Mouse (Mus musculus) brain, adult 10 weeks (tissue): ENCODE results near the gene Krt35. TPM values are rescaled to one million over a fixed set of nuclear protein-coding genes. Genes with fewer than 3 reads are reported as not detected.

ENCODE experiments used
- polyA plus RNA-seq: library from polyadenylated mRNA; stranded (reverse); fragments of 350-450 nt; fragmentation: Illumina TruSeq; extraction: RNeasy Lipid Tissue Mini Kit (QIAGEN cat#74804); gene quantifications from one replicate; pipeline ENCODE4 v1.2.3, GENCODE M21; 2015; ENCODE audit warnings: low read depth, low replicate concordance

Krt35 gene
- not detected for polyA plus RNA-seq

GRCm38 (mm10) chr11:100096141-100096540, at the start of gene Krt35:
TSS of gene Krt35 (minus strand) at chr11:100096241.

GRCm38 (mm10) chr11:100135731-100136130, 39.7 kb upstream of the Krt35 start, which contains the start of gene Krt15:
TSS of gene Krt15 (minus strand) at chr11:100135928.

GRCm38 (mm10) chr11:100121466-100121865, 25.4 kb upstream of the Krt35 start, which contains the start of gene Krt13:
TSS of gene Krt13 (minus strand) at chr11:100121566.

GRCm38 (mm10) chr11:100105576-100106122, 9.6 kb upstream of the Krt35 start, which contains the start of gene Krt36:
TSS of gene Krt36 (minus strand) at chr11:100105626.

GRCm38 (mm10) chr11:100087861-100088260, 8.2 kb downstream of the Krt35 start, which contains the start of gene Krt32:
TSS of gene Krt32 (minus strand) at chr11:100088226.

GRCm38 (mm10) chr11:100050451-100050850, 45.6 kb downstream of the Krt35 start, which contains the start of gene Krt31:
TSS of gene Krt31 (minus strand) at chr11:100050551.

Other genes starting within 250 kb of the Krt35 start
- not detected for gene Krtap4-16, start 244.6 kb downstream of the Krt35 start, polyA plus RNA-seq
- not detected for gene Gm11568, start 238.3 kb downstream of the Krt35 start, polyA plus RNA-seq
- not detected for gene Gm11559, start 231.8 kb downstream of the Krt35 start, polyA plus RNA-seq
- not detected for gene Krtap9-1, start 222.9 kb downstream of the Krt35 start, polyA plus RNA-seq
- not detected for gene Gm11567, start 217.1 kb downstream of the Krt35 start, polyA plus RNA-seq
- gene Krtap31-1, start 188.3 kb downstream of the Krt35 start, polyA plus RNA-seq, result not detected
- gene Gm11565, start 181.5 kb downstream of the Krt35 start, polyA plus RNA-seq, result not detected
- gene Krtap31-2, start 159.9 kb downstream of the Krt35 start, polyA plus RNA-seq, result not detected
- gene Krtap9-5, start 147.8 kb downstream of the Krt35 start, polyA plus RNA-seq, result not detected
- gene Krtap29-1, start 117.2 kb downstream of the Krt35 start, polyA plus RNA-seq, result not detected
- gene Krtap16-1, start 109.6 kb downstream of the Krt35 start, polyA plus RNA-seq, result not detected
- gene Krtap17-1, start 102.2 kb downstream of the Krt35 start, polyA plus RNA-seq, result not detected
- gene Krt33a, start 80.0 kb downstream of the Krt35 start, polyA plus RNA-seq, result not detected
- not detected for gene Krt33b, start 66.4 kb downstream of the Krt35 start, polyA plus RNA-seq
- gene Krt34, start 54.7 kb downstream of the Krt35 start, polyA plus RNA-seq, result not detected
- not detected for gene Krt31, start 45.7 kb downstream of the Krt35 start, polyA plus RNA-seq
- not detected for gene Krt32, start 8.0 kb downstream of the Krt35 start, polyA plus RNA-seq
- not detected for gene Krt36, start 9.4 kb upstream of the Krt35 start, polyA plus RNA-seq
- gene Krt13, start 25.3 kb upstream of the Krt35 start, polyA plus RNA-seq, result not detected
- 0.94 TPM for gene Krt15, start 39.7 kb upstream of the Krt35 start, polyA plus RNA-seq
- gene Krt19, start 52.4 kb upstream of the Krt35 start, polyA plus RNA-seq, result not detected
- 6.8 TPM for gene Krt9, start 97.0 kb upstream of the Krt35 start, polyA plus RNA-seq
- not detected for gene Krt14, start 111.3 kb upstream of the Krt35 start, polyA plus RNA-seq
- not detected for gene Krt16, start 152.7 kb upstream of the Krt35 start, polyA plus RNA-seq
- gene Krt17, start 164.8 kb upstream of the Krt35 start, polyA plus RNA-seq, result not detected
- not detected for gene Krt42, start 173.6 kb upstream of the Krt35 start, polyA plus RNA-seq
- gene Eif1, start 223.6 kb upstream of the Krt35 start, polyA plus RNA-seq, result 796 TPM
- gene Gast, start 238.2 kb upstream of the Krt35 start, polyA plus RNA-seq, result not detected